Mouse (Mus musculus): Measurements from ENCODE around the gene Pklr. TPM values are rescaled to one million over a fixed set of nuclear protein-coding genes. Genes with fewer than 3 reads are reported as not detected.

Pklr gene
- polyA plus RNA-seq, 1 experiment: 2.2 TPM

DNA sequence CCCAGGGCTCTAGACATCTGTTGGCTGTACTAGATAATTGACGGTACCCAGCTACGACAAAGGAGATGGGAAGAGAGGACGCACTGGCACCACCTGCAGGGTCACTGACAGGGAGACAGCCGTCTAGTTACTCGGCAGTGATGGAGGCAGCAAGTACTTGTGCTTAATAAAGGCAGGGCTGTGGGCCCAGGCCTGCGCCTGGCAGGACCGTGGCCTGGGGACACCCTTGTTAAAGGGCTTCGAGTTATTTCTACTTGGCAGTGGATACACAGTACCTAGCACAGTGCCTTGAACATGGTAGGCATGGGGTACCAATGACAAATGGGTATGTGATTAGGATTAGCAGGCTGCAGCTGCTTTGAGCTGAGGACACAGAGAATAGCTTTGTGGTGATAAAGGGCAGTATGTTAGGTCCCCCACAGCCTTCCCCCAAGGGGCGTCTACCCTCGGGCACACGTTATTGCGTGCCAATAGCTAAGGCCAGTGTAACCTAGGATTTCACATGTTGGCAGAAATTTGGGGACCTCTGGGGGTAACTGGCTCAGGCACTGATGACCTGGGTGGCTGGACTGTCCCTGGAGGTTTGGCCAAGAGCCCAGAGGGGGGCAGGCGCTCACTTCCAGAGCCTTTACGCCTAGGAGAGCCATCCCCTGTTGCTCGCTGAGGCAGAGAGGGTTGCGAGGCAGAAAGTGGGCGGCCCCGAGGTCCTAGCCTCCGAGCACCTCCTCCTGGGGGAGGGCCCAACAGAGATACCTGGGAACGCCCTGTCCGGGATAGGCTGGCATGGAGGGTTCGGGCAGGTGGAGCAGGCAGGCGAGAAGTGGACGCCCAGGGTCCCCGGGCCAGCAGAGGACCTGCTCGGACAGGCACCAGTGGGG is 11.4 kb downstream of the Pklr start:
- 45% methylated on average over 26 of the region's 26 CpGs for WGBS
- Histone ChIP-seq H3K27ac (ENCODE audit: control insufficient read depth, insufficient read depth, low read length) (no peak overlapping the region), H3K4me1 (replicated peaks; ENCODE audit: control insufficient read depth, insufficient read depth, low read length) (no peaks in the 10 kb centered on the region), H3K36me3 (ENCODE audit: control insufficient read depth, insufficient read depth, low read length) (no peaks in the 10 kb centered on the region), H3K4me3 (ENCODE audit: control insufficient read depth, insufficient read depth, low read length) (no peak overlapping the region), H3K27me3 (ENCODE audit: control insufficient read depth, insufficient read depth, low read length) (no peaks in the 10 kb centered on the region)
- no peak for DNase-seq
- TF ChIP-seq CTCF (IDR thresholded peaks at IDR 0.05; ENCODE audit: borderline replicate concordance, control insufficient read depth, extremely low read depth, insufficient read depth, low read length, poor library complexity): no peak
- no peak for TF ChIP-seq POLR2A (IDR thresholded peaks at IDR 0.05; ENCODE audit: control insufficient read depth, extremely low read depth, insufficient read depth, low read length, poor library complexity)

DNA sequence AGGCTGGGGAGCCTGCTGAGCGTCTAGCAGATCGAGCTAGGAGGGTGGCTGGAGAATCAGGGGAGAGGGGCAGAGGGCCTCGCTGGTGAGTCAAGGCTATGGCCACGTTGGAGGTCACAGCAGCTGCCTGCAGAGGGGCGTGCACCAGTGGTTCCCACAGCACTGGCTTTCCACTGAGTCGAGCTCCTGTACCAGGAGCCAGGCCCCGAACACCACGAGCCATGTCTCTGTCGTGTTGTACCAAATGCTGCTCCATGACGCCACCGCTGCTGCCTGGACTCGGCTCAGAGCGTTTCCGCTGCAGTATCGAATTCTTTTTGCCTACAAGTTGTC is 12.0 kb downstream of the Pklr start:
- TF ChIP-seq POLR2A (IDR thresholded peaks at IDR 0.05; ENCODE audit: control insufficient read depth, extremely low read depth, insufficient read depth, low read length, poor library complexity): no peak
- TF ChIP-seq CTCF (IDR thresholded peaks at IDR 0.05; ENCODE audit: borderline replicate concordance, control insufficient read depth, extremely low read depth, insufficient read depth, low read length, poor library complexity): no peak
- WGBS: 29% methylated on average over 15 of the region's 15 CpGs
- H3K36me3 ChIP-seq (ENCODE audit: control insufficient read depth, insufficient read depth, low read length): no peaks in the 10 kb centered on the region
- no peaks in the 10 kb centered on the region for H3K27me3 ChIP-seq (ENCODE audit: control insufficient read depth, insufficient read depth, low read length)
- H3K4me1 ChIP-seq (replicated peaks; ENCODE audit: control insufficient read depth, insufficient read depth, low read length): no peaks in the 10 kb centered on the region
- DNase-seq: no peak
- H3K4me3 ChIP-seq (ENCODE audit: control insufficient read depth, insufficient read depth, low read length): no peak overlapping the region
- H3K27ac ChIP-seq (ENCODE audit: control insufficient read depth, insufficient read depth, low read length): no peak overlapping the region

DNA sequence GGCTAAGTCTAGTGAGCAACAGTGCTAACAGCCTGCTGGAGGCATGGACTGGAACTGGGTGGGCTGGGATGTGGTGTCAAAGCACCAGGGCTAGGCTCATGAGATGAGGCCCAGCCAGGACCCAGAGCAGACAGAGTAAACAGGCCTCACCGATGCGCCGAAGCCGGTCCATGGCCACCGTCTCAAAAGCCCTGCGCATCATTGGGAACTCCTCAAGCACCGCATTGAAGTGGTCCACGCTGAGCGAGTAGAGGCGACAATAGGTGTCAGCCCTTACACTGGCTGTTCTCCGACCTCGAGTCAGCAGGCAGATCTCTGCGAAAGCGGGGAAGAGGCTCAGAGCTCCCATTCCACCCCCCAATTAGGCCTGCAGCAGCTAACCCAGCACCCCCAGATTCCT is 12.6 kb downstream of the Pklr start:
- no peaks in the 10 kb centered on the region for H3K4me1 ChIP-seq (replicated peaks; ENCODE audit: control insufficient read depth, insufficient read depth, low read length)
- H3K27ac ChIP-seq (ENCODE audit: control insufficient read depth, insufficient read depth, low read length): no peak overlapping the region
- no peak for DNase-seq
- no peak for TF ChIP-seq CTCF (IDR thresholded peaks at IDR 0.05; ENCODE audit: borderline replicate concordance, control insufficient read depth, extremely low read depth, insufficient read depth, low read length, poor library complexity)
- no peak for TF ChIP-seq POLR2A (IDR thresholded peaks at IDR 0.05; ENCODE audit: control insufficient read depth, extremely low read depth, insufficient read depth, low read length, poor library complexity)
- no peaks in the 10 kb centered on the region for H3K27me3 ChIP-seq (ENCODE audit: control insufficient read depth, insufficient read depth, low read length)
- WGBS: 95% methylated on average over 14 of the region's 14 CpGs
- no peaks in the 10 kb centered on the region for H3K36me3 ChIP-seq (ENCODE audit: control insufficient read depth, insufficient read depth, low read length)
- no peak overlapping the region for H3K4me3 ChIP-seq (ENCODE audit: control insufficient read depth, insufficient read depth, low read length)

DNA sequence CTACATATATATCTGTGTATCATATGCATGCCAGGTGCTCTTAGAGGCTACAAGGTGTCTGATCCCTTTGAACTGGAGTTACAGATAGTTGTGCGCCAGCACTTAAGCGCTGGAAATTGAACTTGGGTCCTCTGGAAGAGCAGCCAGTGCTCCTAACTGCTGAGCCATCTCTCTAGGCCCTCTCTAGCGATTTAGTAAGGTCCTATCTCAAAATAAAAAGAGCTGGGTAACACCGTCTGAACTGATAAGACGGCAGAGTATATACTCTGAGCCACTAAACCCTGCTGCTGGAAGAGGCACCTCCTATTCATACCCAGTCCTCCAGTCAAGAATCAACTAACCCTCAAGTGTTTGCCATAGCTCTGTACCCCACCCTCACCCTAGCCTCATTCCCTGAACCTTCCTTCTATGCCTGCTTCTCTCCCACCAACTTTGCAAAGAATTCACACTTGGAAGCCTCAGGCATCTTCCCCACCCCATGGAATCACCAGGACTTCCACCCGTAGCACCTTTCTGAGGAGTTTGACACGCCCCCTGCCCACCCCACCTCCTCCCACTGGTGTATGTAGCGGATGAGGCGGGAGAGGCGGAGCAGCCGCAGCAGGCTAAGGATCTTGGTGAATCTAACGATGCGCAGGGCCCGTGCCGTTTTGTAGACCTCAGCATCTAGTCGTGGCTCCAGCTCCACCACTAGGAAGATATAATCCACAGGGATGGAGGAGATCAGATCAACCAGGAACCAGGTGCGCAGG is 16.3 kb downstream of the Pklr start:
- H3K4me1 ChIP-seq (replicated peaks; ENCODE audit: control insufficient read depth, insufficient read depth, low read length): no peaks in the 10 kb centered on the region
- 85% methylated on average over 17 of the region's 17 CpGs for WGBS
- TF ChIP-seq CTCF (IDR thresholded peaks at IDR 0.05; ENCODE audit: borderline replicate concordance, control insufficient read depth, extremely low read depth, insufficient read depth, low read length, poor library complexity) (no peak), POLR2A (IDR thresholded peaks at IDR 0.05; ENCODE audit: control insufficient read depth, extremely low read depth, insufficient read depth, low read length, poor library complexity) (no peak)
- DNase-seq: no peak
- no peak overlapping the region for H3K27ac ChIP-seq (ENCODE audit: control insufficient read depth, insufficient read depth, low read length)
- H3K27me3 ChIP-seq (ENCODE audit: control insufficient read depth, insufficient read depth, low read length): no peaks in the 10 kb centered on the region
- no peak overlapping the region for H3K4me3 ChIP-seq (ENCODE audit: control insufficient read depth, insufficient read depth, low read length)
- H3K36me3 ChIP-seq (ENCODE audit: control insufficient read depth, insufficient read depth, low read length): no peaks in the 10 kb centered on the region

DNA sequence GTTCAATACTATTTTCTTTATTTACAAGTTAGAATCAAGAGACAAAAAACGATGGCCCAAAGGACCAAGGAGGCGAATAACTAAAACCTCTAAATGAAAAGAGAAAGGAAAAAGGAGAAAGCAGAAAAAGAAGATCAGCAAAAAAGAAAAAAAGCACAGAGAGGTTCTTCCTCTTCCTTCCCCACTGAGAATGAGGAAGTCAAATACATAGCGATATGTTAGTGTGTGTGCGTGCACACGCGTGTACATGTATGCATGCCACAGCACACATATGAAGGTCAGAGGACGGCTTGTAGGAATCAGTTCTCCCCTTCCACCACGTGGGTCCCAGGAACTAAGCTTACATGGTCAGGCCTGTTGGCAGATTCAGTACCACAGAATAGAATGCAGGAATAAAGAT is 21.0 kb downstream of the Pklr start:
- no peak for DNase-seq
- no peak for TF ChIP-seq CTCF (IDR thresholded peaks at IDR 0.05; ENCODE audit: borderline replicate concordance, control insufficient read depth, extremely low read depth, insufficient read depth, low read length, poor library complexity)
- TF ChIP-seq POLR2A (IDR thresholded peaks at IDR 0.05; ENCODE audit: control insufficient read depth, extremely low read depth, insufficient read depth, low read length, poor library complexity): no peak
- WGBS: 66% methylated on average over 8 of the region's 8 CpGs
- Histone ChIP-seq H3K4me1 (replicated peaks; ENCODE audit: control insufficient read depth, insufficient read depth, low read length) (peaks cover 15% of the 10 kb centered on the region), H3K4me3 (ENCODE audit: control insufficient read depth, insufficient read depth, low read length) (no peak overlapping the region), H3K36me3 (ENCODE audit: control insufficient read depth, insufficient read depth, low read length) (no peaks in the 10 kb centered on the region), H3K27me3 (ENCODE audit: control insufficient read depth, insufficient read depth, low read length) (no peaks in the 10 kb centered on the region; the same call in 1 of the 2 replicates), H3K27ac (ENCODE audit: control insufficient read depth, insufficient read depth, low read length) (no peak overlapping the region)

DNA sequence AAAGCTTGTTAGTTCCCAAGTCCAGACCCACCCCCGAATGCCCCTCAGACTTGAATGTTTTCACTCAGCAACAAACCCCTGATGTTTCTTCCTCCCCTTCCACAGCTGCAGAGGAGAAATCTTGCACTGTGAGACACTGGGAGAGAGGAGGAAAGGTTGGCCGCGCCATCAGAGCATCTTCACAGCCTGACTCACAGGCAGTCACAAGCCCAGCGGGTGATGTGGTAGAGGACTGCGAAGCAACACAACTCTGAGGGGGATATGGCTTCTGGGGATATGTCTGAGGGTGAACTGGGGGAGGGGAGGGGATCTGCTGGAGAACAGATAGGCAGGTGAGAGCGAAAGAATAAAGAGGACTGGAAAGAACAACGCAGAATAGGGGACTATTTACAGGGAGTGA is 22.7 kb downstream of the Pklr start:
- Histone ChIP-seq H3K36me3 (ENCODE audit: control insufficient read depth, insufficient read depth, low read length) (no peaks in the 10 kb centered on the region), H3K4me1 (replicated peaks; ENCODE audit: control insufficient read depth, insufficient read depth, low read length) (peaks cover 16% of the 10 kb centered on the region), H3K27me3 (ENCODE audit: control insufficient read depth, insufficient read depth, low read length) (no peaks in the 10 kb centered on the region; the same call in 1 of the 2 replicates), H3K27ac (ENCODE audit: control insufficient read depth, insufficient read depth, low read length) (no peak overlapping the region), H3K4me3 (ENCODE audit: control insufficient read depth, insufficient read depth, low read length) (no peak overlapping the region)
- WGBS: 49% methylated on average over 7 of the region's 7 CpGs
- no peak for DNase-seq
- TF ChIP-seq CTCF (IDR thresholded peaks at IDR 0.05; ENCODE audit: borderline replicate concordance, control insufficient read depth, extremely low read depth, insufficient read depth, low read length, poor library complexity) (no peak), POLR2A (IDR thresholded peaks at IDR 0.05; ENCODE audit: control insufficient read depth, extremely low read depth, insufficient read depth, low read length, poor library complexity) (no peak)

Measured in thymus, adult 2 months (tissue).